Mouse (Mus musculus) lung, adult 2 months (tissue): ENCODE measurements at regions not wholly inside any gene's neighbourhood (a gene's known extent, or its start where the extent isn't known, plus 50 kb on each side); places are given as distances from the start of the nearest gene placed in this dataset.

Source experiments
- DNase-seq: peaks from one replicate; pipeline ENCODE4 v3.0.0; 2022
- H3K4me1 ChIP-seq: fragments of 200-500 bp; 2 replicates; pipeline ENCODE4 v1.6.1; 2011; ENCODE audit warnings: low read length; ENCODE audit not compliant: control insufficient read depth, insufficient read depth
- H3K4me3 ChIP-seq: fragments of 200-500 bp; replicated peaks from 2 replicates; pipeline ENCODE3; 2011; ENCODE audit warnings: low read depth, mild to moderate bottlenecking, control low read depth, low read length; ENCODE audit errors: extremely low read depth
- CTCF ChIP-seq: fragments of 200-500 bp; IDR thresholded peaks from 2 replicates; pipeline ENCODE4 v1.5.1; 2011; ENCODE audit warnings: mild to moderate bottlenecking, low read length, control low read depth; ENCODE audit not compliant: insufficient read depth
- POLR2A ChIP-seq: fragments of 200-500 bp; IDR thresholded peaks from 2 replicates; pipeline ENCODE4 v1.6.1; 2011; ENCODE audit warnings: low read depth, mild to moderate bottlenecking, control low read depth, low read length, borderline replicate concordance; ENCODE audit errors: extremely low read depth
- WGBS: fragments of 180-500 bp; shearing (Covaris S2); methylation state at CpG from one replicate; pipeline ENCODE4 v1.1.7; 2018; 5-methylcytosine and 5-hydroxymethylcytosine counted together

GRCm38 (mm10) chr15:25283713-25284112, 129.9 kb downstream of the Basp1 start:
- WGBS = 85% methylated on average over 2 of the region's 2 CpGs
- TF ChIP-seq CTCF (no peak), POLR2A (no peak)
- no peak overlapping the region for H3K4me3 ChIP-seq
- no peak for DNase-seq
- H3K4me1 ChIP-seq = no peaks in the 10 kb centered on the region

DNA sequence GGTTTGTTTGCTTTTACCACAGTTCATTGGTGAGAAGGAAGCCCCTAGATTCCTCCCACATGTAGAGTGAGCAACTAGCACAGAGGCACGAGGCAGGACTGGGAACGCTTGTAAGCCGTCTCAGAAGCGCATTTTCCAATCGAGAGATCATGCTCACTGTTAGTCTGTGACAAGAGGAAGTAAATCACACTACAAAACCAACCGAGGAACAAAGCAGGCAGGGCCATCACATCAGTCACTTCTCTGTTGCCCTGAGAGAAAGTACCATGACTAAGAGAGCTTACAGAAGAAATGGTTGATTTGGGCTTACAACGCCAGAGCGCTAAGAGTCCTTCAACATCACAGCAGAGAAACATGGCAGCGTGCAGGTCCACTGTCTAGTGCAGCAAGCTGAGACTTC, 131.2 kb downstream of the Basp1 start:
- no peak overlapping the region for H3K4me3 ChIP-seq
- H3K4me1 ChIP-seq = no peaks in the 10 kb centered on the region
- no peak for TF ChIP-seq CTCF
- WGBS = 72% methylated on average over 9 of the region's 9 CpGs
- no peak for DNase-seq

- no peak for DNase-seq
- Histone ChIP-seq H3K4me3 (no peak overlapping the region), H3K4me1 (no peaks in the 10 kb centered on the region)
- TF ChIP-seq POLR2A (no peak), CTCF (no peak)
Measured at GRCm38 (mm10) chr15:25281942-25282341, 131.6 kb downstream of the Basp1 start.

- WGBS = 74% methylated on average over 6 of the region's 6 CpGs
- TF ChIP-seq CTCF (no peak), POLR2A (no peak)
- H3K4me1 ChIP-seq = no peaks in the 10 kb centered on the region
- DNase-seq = no peak
- no peak overlapping the region for H3K4me3 ChIP-seq
Measured at GRCm38 (mm10) chr15:25278317-25279156, 135.0 kb downstream of the Basp1 start.

GRCm38 (mm10) chr15:25276227-25276626, 137.3 kb downstream of the Basp1 start:
- no peak for DNase-seq
- no peak for TF ChIP-seq CTCF
- no peak for TF ChIP-seq POLR2A
- H3K4me1 ChIP-seq = no peaks in the 10 kb centered on the region
- 90% methylated on average over 5 of the region's 5 CpGs for WGBS
- H3K4me3 ChIP-seq = no peak overlapping the region

DNA sequence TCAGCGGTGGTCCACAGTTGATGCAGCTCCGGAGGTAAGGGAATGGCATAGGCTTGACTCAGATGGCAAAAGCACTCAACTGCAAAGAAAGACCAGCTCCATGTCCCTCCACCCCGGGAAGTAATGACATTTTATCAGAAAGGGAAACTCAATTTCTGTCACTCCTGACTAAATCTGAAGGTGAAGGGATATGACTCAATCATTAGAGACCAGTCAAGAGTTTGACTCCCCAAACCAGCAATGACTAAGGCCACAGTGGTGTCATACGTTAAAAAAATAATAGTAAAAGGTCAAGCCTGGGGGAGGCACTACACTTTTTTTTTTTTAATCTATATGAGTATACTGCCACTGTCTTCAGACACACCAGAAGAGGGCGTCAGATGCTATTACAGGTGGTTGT, 141.7 kb downstream of the Basp1 start:
- no peak for DNase-seq
- WGBS = 76% methylated on average over 5 of the region's 5 CpGs
- H3K4me1 ChIP-seq = no peaks in the 10 kb centered on the region
- no peak overlapping the region for H3K4me3 ChIP-seq
- TF ChIP-seq CTCF (no peak), POLR2A (no peak)

- TF ChIP-seq POLR2A (no peak), CTCF (no peak)
- DNase-seq = no peak
- no peaks in the 10 kb centered on the region for H3K4me1 ChIP-seq
- H3K4me3 ChIP-seq = no peak overlapping the region
- whole genome bisulfite sequencing = 55% methylated on average over 10 of the region's 10 CpGs
Measured at GRCm38 (mm10) chr15:25270349-25270748, 143.2 kb downstream of the Basp1 start.

GRCm38 (mm10) chr15:25269345-25269996, 144.1 kb downstream of the Basp1 start:
- 6% methylated on average over 12 of the region's 12 CpGs for WGBS
- Histone ChIP-seq H3K4me1 (no peaks in the 10 kb centered on the region), H3K4me3 (no peak overlapping the region)
- no peak for TF ChIP-seq CTCF
- TF ChIP-seq POLR2A = no peak
- no peak for DNase-seq

DNA sequence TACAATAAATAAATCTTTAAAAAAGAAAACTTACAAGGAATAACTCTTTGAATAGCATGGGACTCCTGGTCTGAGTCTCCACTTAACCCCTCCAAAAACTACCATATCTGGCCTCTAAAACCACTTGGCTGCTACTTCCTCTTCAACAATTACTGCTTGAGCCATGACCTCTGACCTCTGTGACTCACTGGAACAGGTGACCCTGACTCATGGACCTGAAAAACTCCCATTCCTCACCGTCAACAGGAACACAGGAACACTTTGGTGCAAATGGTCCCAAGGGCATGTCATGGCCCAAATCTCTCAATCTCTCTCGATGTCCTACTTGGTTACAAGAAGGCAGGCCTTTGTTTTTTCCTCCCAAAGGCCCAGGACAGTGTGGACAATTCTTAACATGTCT, 145.1 kb downstream of the Basp1 start:
- no peak for DNase-seq
- H3K4me3 ChIP-seq = no peak overlapping the region
- no peaks in the 10 kb centered on the region for H3K4me1 ChIP-seq
- TF ChIP-seq POLR2A (no peak), CTCF (no peak)
- WGBS = 64% methylated on average over 2 of the region's 2 CpGs

GRCm38 (mm10) chr15:25267509-25267908, 146.1 kb downstream of the Basp1 start:
- no peak for DNase-seq
- 87% methylated on average over 3 of the region's 3 CpGs for WGBS
- TF ChIP-seq POLR2A = no peak
- TF ChIP-seq CTCF = no peak

More at GRCm38 (mm10) chr15:25267509-25267908, 146.1 kb downstream of the Basp1 start:
- Histone ChIP-seq H3K4me1 (no peaks in the 10 kb centered on the region), H3K4me3 (no peak overlapping the region)
